Mouse (Mus musculus) liver, embryonic 14.5 days (tissue): ENCODE results near the gene Lingo1. TPM values are rescaled to one million over a fixed set of nuclear protein-coding genes. Genes with fewer than 3 reads are reported as not detected.

Experiments used
- ATAC-seq: fragments of 200-750 bp; cut with Nextera tagmentation; 2 replicates; pipeline ENCODE4 v1.8.0; 2017; ENCODE audit warnings: moderate number of reproducible peaks, mild to moderate bottlenecking, moderate library complexity; ENCODE audit not compliant: insufficient read depth
- DNase-seq, 3 experiments: peaks; one replicate each; pipeline ENCODE4 v3.0.0-alpha.2; 2012 to 2013; ENCODE audit warnings: low read depth in 3 of 3, low spot score in 3 of 3
- H3K27ac ChIP-seq: fragments of 300-500 bp; sonication (generic); 2 replicates; pipeline ENCODE4 v1.5.1; 2014; ENCODE audit warnings: moderate library complexity, mild to moderate bottlenecking, control low read depth, inconsistent platforms
- H3K27me3 ChIP-seq: fragments of 300-500 bp; sonication (generic); 2 replicates; pipeline ENCODE4 v1.6.1; 2014; ENCODE audit warnings: mild to moderate bottlenecking, low read length, moderate library complexity; ENCODE audit not compliant: control insufficient read depth, insufficient read depth
- H3K36me3 ChIP-seq: fragments of 300-500 bp; sonication (generic); replicated peaks from 2 replicates; pipeline ENCODE4 v1.6.1; 2014; ENCODE audit warnings: low read depth; ENCODE audit not compliant: control insufficient read depth, insufficient read depth
- H3K4me1 ChIP-seq, 2 experiments: fragments of 200-500 bp in 1 of 2; fragments of 300-500 bp in 1 of 2; sonication (generic) in 1 of 2; replicated peaks; 2 replicates each; pipeline ENCODE4 v1.6.1; 2012 to 2014; ENCODE audit warnings: antibody characterized with exemption in 1 of 2, inconsistent platforms in 1 of 2, low read length in 1 of 2; ENCODE audit not compliant: control insufficient read depth in 2 of 2, insufficient read depth in 2 of 2
- H3K4me2 ChIP-seq: fragments of 300-500 bp; sonication (generic); 2 replicates; pipeline ENCODE4 v1.6.1; 2014; ENCODE audit warnings: low read depth, mild to moderate bottlenecking, control low read depth, moderate library complexity
- H3K4me3 ChIP-seq, 2 experiments: fragments of 200-500 bp in 1 of 2; fragments of 300-500 bp in 1 of 2; sonication (generic) in 1 of 2; 2 replicates each; pipeline ENCODE4 v1.5.1; 2012 to 2014; ENCODE audit warnings: low read depth in 2 of 2, low read length in 2 of 2, mild to moderate bottlenecking in 2 of 2, control low read depth in 1 of 2, inconsistent platforms in 1 of 2, moderate library complexity in 1 of 2; ENCODE audit not compliant: insufficient read depth in 1 of 2
- H3K9ac ChIP-seq: fragments of 300-500 bp; sonication (generic); replicated peaks from 2 replicates; pipeline ENCODE4 v1.6.1; 2014; ENCODE audit warnings: mild to moderate bottlenecking, control low read depth, moderate library complexity
- H3K9me3 ChIP-seq: fragments of 300-500 bp; sonication (generic); 2 replicates; pipeline ENCODE4 v1.6.1; 2016; ENCODE audit warnings: low read length, mixed read lengths; ENCODE audit not compliant: control insufficient read depth
- CTCF ChIP-seq: IDR thresholded peaks from 2 replicates; pipeline ENCODE4 v1.5.1; 2016; ENCODE audit warnings: antibody characterized with exemption, low read depth, control low read depth
- EP300 ChIP-seq: IDR thresholded peaks from 2 replicates; pipeline ENCODE4 v1.6.1; 2016; ENCODE audit warnings: antibody characterized with exemption, low read depth
- WGBS: fragments of 180-500 bp; shearing (Covaris S2); extraction: QIAGEN DNeasy Blood & Tissue Kit; methylation state at CpG from one replicate; pipeline ENCODE4 v1.1.7; 2014; ENCODE audit not compliant: insufficient replicate concordance; 5-methylcytosine and 5-hydroxymethylcytosine counted together
- polyA plus RNA-seq, 2 experiments: library from polyadenylated mRNA; depleted of rRNA in 1 of 2; stranded (reverse) in 1 of 2; unstranded in 1 of 2; fragments of >200 nt; fragmentation: Nextera tagmentation in 1 of 2; extraction: Ambion mirVana in 1 of 2; gene quantifications; 2 replicates each; pipeline versions ENCODE4 v1.2.1 to v1.2.3; 2012 to 2014

Gene Lingo1
- polyA plus RNA-seq, 2 experiments = 0.14 to 0.58 TPM

GRCm38 (mm10) chr9:56714391-56714790 lies 81.9 kb downstream of the Lingo1 start:
- no peaks in the 10 kb centered on the region for H3K27me3 ChIP-seq
- H3K9me3 ChIP-seq = no peaks in the 10 kb centered on the region
- H3K9ac ChIP-seq = no peak overlapping the region
- H3K4me3 ChIP-seq = no peak overlapping the region
- no peaks in the 10 kb centered on the region for H3K36me3 ChIP-seq
- H3K4me1 ChIP-seq = no peaks in the 10 kb centered on the region
- ATAC-seq (no peak), DNase-seq (no peak)
- TF ChIP-seq CTCF (no peak), EP300 (no peak)
- no peak overlapping the region for H3K4me2 ChIP-seq
- 30% methylated on average over 1 of the region's 1 CpGs for WGBS
- no peak overlapping the region for H3K27ac ChIP-seq

GRCm38 (mm10) chr9:56712667-56713369 lies 83.5 kb downstream of the Lingo1 start:
- no peak for ATAC-seq
- no peak for DNase-seq
- H3K4me3 ChIP-seq = no peak overlapping the region
- H3K27ac ChIP-seq = no peak overlapping the region
- H3K9ac ChIP-seq = no peak overlapping the region
- TF ChIP-seq CTCF (no peak), EP300 (no peak)
- H3K9me3 ChIP-seq = no peaks in the 10 kb centered on the region
- H3K27me3 ChIP-seq = no peaks in the 10 kb centered on the region
- 53% methylated on average over 14 of the region's 14 CpGs for WGBS
- H3K4me2 ChIP-seq = no peak overlapping the region
- no peaks in the 10 kb centered on the region for H3K4me1 ChIP-seq
- no peaks in the 10 kb centered on the region for H3K36me3 ChIP-seq

- no peak for ATAC-seq
- no peak overlapping the region for H3K9ac ChIP-seq
- H3K4me3 ChIP-seq = no peak overlapping the region
- no peaks in the 10 kb centered on the region for H3K36me3 ChIP-seq
- no peaks in the 10 kb centered on the region for H3K9me3 ChIP-seq
- H3K27me3 ChIP-seq = no peaks in the 10 kb centered on the region
- H3K4me2 ChIP-seq = no peak overlapping the region
- DNase-seq = no peak
- no peak for TF ChIP-seq CTCF
- TF ChIP-seq EP300 = no peak
- 68% methylated on average over 6 of the region's 6 CpGs for WGBS
- no peaks in the 10 kb centered on the region for H3K4me1 ChIP-seq
- no peak overlapping the region for H3K27ac ChIP-seq
Observed at GRCm38 (mm10) chr9:56710958-56711357, 85.3 kb downstream of the Lingo1 start.

GRCm38 (mm10) chr9:56706482-56707085 lies 89.7 kb downstream of the Lingo1 start:
- H3K27me3 ChIP-seq = no peaks in the 10 kb centered on the region
- no peak overlapping the region for H3K4me3 ChIP-seq
- H3K4me2 ChIP-seq = no peak overlapping the region
- ATAC-seq (no peak), DNase-seq (no peak)
- 54% methylated on average over 15 of the region's 15 CpGs for WGBS
- no peaks in the 10 kb centered on the region for H3K9me3 ChIP-seq
- TF ChIP-seq CTCF (no peak), EP300 (no peak)
- H3K4me1 ChIP-seq = no peaks in the 10 kb centered on the region
- H3K9ac ChIP-seq = no peak overlapping the region
- no peaks in the 10 kb centered on the region for H3K36me3 ChIP-seq
- no peak overlapping the region for H3K27ac ChIP-seq

- DNase-seq = no peak
- Histone ChIP-seq H3K4me1 (no peaks in the 10 kb centered on the region), H3K9me3 (no peaks in the 10 kb centered on the region), H3K27ac (no peak overlapping the region), H3K4me3 (no peak overlapping the region), H3K9ac (no peak overlapping the region), H3K27me3 (no peaks in the 10 kb centered on the region), H3K36me3 (no peaks in the 10 kb centered on the region), H3K4me2 (no peak overlapping the region)
- no peak for ATAC-seq
- TF ChIP-seq CTCF (no peak), EP300 (no peak)
- WGBS = 57% methylated on average over 3 of the region's 3 CpGs
Observed at GRCm38 (mm10) chr9:56701394-56701793, 94.9 kb downstream of the Lingo1 start.
